Mouse (Mus musculus) G1E (cell line): ENCODE measurements around the gene Gm10282. TPM values are rescaled to one million over a fixed set of nuclear protein-coding genes. Genes with fewer than 3 reads are reported as not detected.

Source experiments
- ATAC-seq: 2 replicates; pipeline ENCODE4 v1.8.0; 2016; ENCODE audit warnings: mild to moderate bottlenecking; ENCODE audit not compliant: insufficient number of reproducible peaks, poor library complexity, low FRiP score, severe bottlenecking; ENCODE audit errors: extremely low read depth
- DNase-seq: peaks from one replicate; pipeline ENCODE4 v3.0.0; 2012; ENCODE audit warnings: low spot score
- H3K27me3 ChIP-seq: 2 replicates; pipeline ENCODE4 v1.6.1; 2012; ENCODE audit warnings: mild to moderate bottlenecking, low read length, inconsistent platforms; ENCODE audit not compliant: insufficient read depth
- H3K36me3 ChIP-seq: replicated peaks from 2 replicates; pipeline ENCODE3; 2012; ENCODE audit warnings: mild to moderate bottlenecking, inconsistent platforms
- H3K4me1 ChIP-seq: 2 replicates; pipeline ENCODE4 v1.6.1; 2012; ENCODE audit warnings: low read depth, low read length, inconsistent platforms, mixed read lengths; ENCODE audit not compliant: insufficient read depth
- H3K4me3 ChIP-seq: 2 replicates; pipeline ENCODE4 v1.5.1; 2012; ENCODE audit warnings: low read depth, mild to moderate bottlenecking, inconsistent platforms, low read length, moderate library complexity, mixed read lengths
- H3K9me3 ChIP-seq: replicated peaks from 2 replicates; pipeline ENCODE4 v1.6.1; 2012; ENCODE audit warnings: inconsistent platforms
- CTCF ChIP-seq: IDR thresholded peaks from 2 replicates; pipeline ENCODE4 v1.5.1; 2012; ENCODE audit warnings: low read depth, low read length, inconsistent platforms, mixed read lengths
- GATA1 ChIP-seq: IDR thresholded peaks from 2 replicates; pipeline ENCODE4 v1.6.1; 2012; ENCODE audit warnings: borderline replicate concordance, low read length, inconsistent platforms, mixed read lengths
- GATA2 ChIP-seq: IDR thresholded peaks from 2 replicates; pipeline ENCODE4 v1.6.1; 2012; ENCODE audit warnings: low read depth, low read length, inconsistent platforms, borderline replicate concordance
- POLR2AphosphoS5 ChIP-seq: IDR thresholded peaks from 2 replicates; pipeline ENCODE4 v1.6.1; 2012; ENCODE audit warnings: low read depth, low read length, inconsistent platforms; ENCODE audit not compliant: insufficient replicate concordance
- TAL1 ChIP-seq: conservative IDR thresholded peaks from 2 replicates; pipeline ENCODE4 v1.6.1; 2012; ENCODE audit warnings: low read depth, low read length, inconsistent platforms, mixed read lengths
- polyA plus RNA-seq: library from polyadenylated mRNA; stranded (reverse); fragments of >175 nt; gene quantifications from 2 replicates; pipeline ENCODE4 v1.2.3, GENCODE M21; 2012
- total RNA-seq, 2 experiments: library from RNA; stranded (forward) in 1 of 2; stranded (reverse) in 1 of 2; fragments of 200-1000 nt in 1 of 2; fragments of >200 nt in 1 of 2; fragmentation: Nextera tagmentation in 1 of 2; gene quantifications; 2 replicates each; pipeline ENCODE4 v1.2.3; 2014 to 2017

The Gm10282 gene
- total and polyA plus RNA-seq, 3 experiments, result 84.2 to 164 (median 87.9) TPM

DNA sequence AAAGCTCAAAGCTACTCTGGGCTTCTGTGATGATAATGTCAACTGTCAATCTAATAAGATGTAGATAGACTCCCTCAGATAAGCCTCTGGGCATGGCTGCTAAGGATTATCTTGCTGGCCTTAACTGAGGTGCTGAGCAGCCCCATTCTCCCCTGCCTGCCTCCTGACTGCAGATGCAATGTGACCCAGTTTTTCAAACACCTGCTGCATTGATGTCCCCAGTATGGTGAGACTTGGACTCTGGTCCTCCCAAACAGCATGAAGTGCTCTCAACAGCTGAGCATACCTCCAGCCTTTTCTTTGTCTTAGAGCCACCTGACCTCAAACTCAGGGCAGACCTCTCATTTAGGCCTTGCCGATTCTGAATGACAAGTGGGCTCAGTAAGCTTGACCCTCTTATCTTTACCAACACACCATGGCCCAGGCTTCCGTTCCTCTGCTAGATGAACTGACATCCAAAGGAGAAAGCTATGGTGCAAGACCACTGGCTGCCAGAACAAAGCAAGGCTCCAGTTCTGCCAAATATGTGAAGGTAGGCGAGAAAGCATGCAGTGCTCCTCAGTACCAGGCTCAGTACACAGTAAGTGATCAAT is 8.0 kb upstream of the Gm10282 start:
- no peak overlapping the region for H3K4me3 ChIP-seq
- DNase-seq, result no peak
- ATAC-seq, result no peak
- no peaks in the 10 kb centered on the region for H3K9me3 ChIP-seq
- peaks cover 17% of the 10 kb centered on the region for H3K4me1 ChIP-seq
- H3K36me3 ChIP-seq, result no peaks in the 10 kb centered on the region
- TF ChIP-seq POLR2AphosphoS5 (no peak), GATA1 (no peak), TAL1 (no peak), GATA2 (no peak), CTCF (no peak)
- peaks cover 21% of the 10 kb centered on the region for H3K27me3 ChIP-seq

DNA sequence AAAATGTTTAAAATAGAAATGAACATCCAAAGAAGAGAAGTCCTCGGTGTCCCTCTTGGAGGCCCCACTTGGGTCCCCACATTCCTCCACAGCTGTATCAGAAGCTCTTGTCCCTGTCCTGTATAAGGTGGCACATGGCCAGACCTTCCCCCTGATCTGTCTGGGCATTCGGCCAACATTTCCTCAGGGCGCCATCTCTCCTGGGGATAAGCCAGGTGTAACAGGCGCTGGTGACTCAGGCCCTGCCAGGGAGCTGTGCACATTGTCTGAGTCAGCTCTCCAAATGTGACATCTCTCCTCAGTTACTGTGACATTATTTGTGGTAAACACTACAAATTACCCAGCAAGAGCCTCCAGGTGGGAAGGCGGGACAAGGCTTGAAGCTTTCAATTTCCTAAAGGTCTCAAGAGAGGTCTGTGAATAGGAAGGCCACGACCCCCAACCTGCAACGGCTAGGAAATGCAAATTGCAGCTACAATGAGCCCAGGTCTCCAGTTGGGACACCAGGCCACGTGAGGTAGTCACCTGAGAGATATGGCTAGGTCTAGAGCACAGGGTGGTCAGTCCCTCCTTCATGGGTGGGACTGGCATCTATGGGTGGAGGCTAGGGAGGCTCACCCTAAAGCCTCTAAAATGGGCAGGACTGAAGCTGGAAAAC is 5.9 kb upstream of the Gm10282 start:
- Histone ChIP-seq H3K4me1 (peaks cover 9% of the 10 kb centered on the region), H3K4me3 (no peak overlapping the region), H3K27me3 (peaks cover 24% of the 10 kb centered on the region), H3K9me3 (no peaks in the 10 kb centered on the region), H3K36me3 (no peaks in the 10 kb centered on the region)
- no peak for DNase-seq
- no peak for TF ChIP-seq GATA1
- TF ChIP-seq POLR2AphosphoS5, result no peak
- TF ChIP-seq TAL1, result no peak
- TF ChIP-seq CTCF, result no peak
- TF ChIP-seq GATA2, result no peak
- no peak for ATAC-seq

DNA sequence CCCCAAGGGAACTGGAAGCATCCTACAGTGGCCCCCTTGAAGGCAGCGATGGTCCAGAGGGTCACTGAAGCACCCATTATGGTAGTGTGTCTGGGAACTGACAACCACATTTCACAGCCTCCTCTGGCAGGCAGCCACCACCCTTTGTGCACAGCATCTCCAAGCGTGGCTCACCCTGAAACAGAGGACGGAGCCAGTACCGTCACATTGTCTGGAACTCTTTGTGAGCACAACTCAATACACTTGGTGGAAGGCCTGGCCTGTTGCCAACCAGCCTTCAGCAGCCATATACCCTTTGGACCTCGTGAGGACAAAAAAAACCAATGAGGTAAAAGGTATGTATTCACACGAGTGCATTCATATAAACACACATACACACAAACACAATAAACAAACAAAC is 3.2 kb upstream of the Gm10282 start:
- Histone ChIP-seq H3K27me3 (peaks cover 21% of the 10 kb centered on the region), H3K9me3 (no peaks in the 10 kb centered on the region), H3K4me1 (peaks cover 12% of the 10 kb centered on the region), H3K4me3 (no peak overlapping the region), H3K36me3 (no peaks in the 10 kb centered on the region)
- ATAC-seq, result no peak
- no peak for DNase-seq
- TF ChIP-seq POLR2AphosphoS5 (no peak), GATA2 (no peak), CTCF (no peak), GATA1 (no peak), TAL1 (no peak)

DNA sequence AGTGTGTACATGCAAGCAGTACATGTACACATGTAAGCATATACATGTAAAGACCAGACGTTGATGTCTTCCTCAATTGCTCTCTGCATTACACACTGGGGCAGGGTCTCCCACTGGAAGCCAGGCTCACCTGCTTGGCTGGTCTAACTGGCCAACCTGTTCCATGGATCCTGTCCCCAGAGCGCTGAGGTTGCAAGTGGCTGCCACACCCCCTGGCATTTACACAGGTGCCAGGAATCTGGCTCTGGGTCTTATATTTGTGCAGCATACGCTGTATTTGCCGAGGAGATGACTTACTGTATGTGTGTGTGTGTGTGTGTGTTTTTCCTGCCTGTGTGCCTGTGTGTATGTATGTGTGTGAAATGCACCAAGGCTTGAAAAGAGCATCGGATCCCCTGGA is 1.9 kb upstream of the Gm10282 start:
- Histone ChIP-seq H3K9me3 (no peaks in the 10 kb centered on the region), H3K27me3 (peaks cover 20% of the 10 kb centered on the region), H3K4me1 (peaks cover 12% of the 10 kb centered on the region), H3K4me3 (no peak overlapping the region), H3K36me3 (no peaks in the 10 kb centered on the region)
- TF ChIP-seq POLR2AphosphoS5 (no peak), CTCF (no peak), GATA2 (no peak), GATA1 (no peak), TAL1 (no peak)
- no peak for DNase-seq
- ATAC-seq, result no peak

DNA sequence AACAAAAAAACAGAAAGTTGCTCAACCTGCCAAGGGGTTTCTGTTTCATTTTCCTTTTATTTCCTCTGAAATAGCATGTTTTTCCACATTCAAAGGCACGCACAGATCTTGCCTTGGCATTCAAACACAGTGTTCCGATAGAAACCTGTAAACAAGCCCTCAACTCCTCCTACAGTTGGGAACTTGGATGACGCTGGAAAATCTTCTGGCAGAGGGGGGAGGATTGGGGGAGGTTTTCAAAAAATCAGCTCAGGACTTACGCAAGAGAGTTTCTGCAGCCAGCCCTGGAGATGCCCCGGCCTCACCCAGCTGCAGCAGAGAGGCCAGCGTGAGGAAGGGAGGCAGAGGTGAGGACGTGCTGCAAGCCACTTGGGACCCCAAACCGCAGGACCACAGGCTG is 1.4 kb downstream of the Gm10282 start:
- Histone ChIP-seq H3K36me3 (no peaks in the 10 kb centered on the region), H3K4me1 (peaks cover 7% of the 10 kb centered on the region), H3K4me3 (no peak overlapping the region; the same call in 1 of the 2 replicates), H3K9me3 (no peaks in the 10 kb centered on the region), H3K27me3 (peaks cover 41% of the 10 kb centered on the region)
- ATAC-seq, result no peak
- DNase-seq, result no peak
- no peak for TF ChIP-seq TAL1
- no peak for TF ChIP-seq GATA1
- no peak for TF ChIP-seq CTCF
- TF ChIP-seq GATA2, result no peak
- TF ChIP-seq POLR2AphosphoS5, result no peak

DNA sequence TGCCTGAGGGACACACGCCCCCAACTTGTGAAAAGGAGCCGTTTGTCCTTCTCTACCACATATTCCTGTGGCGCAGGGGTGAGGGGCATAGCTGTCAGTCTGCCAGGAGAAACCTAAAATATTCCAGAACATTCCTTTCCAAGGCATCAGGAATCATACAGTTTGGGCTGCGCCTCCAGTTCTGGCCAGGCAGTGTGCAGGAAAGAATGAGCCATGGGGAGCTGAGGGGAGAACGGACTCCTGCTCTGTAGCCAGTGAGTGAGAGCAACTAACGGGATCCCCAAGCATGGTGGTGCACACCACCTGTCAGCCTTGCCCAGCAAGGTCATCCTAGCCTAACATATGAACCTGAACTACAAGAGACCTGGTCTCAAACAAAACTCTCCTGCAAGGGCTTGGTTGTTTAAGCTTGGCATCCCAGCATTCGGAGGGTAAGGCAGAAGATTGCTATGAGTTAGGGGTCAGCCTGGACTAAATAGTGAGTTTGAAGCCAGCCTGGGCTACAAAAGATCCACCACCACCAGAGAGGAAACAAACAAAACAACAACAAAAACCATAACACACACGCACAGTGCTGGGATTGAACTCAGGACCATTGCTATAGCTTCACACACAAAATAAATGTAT is 2.0 kb downstream of the Gm10282 start:
- Histone ChIP-seq H3K4me3 (no peak overlapping the region), H3K9me3 (no peaks in the 10 kb centered on the region), H3K36me3 (no peaks in the 10 kb centered on the region), H3K27me3 (peaks cover 45% of the 10 kb centered on the region), H3K4me1 (peaks cover 4% of the 10 kb centered on the region)
- ATAC-seq (no peak), DNase-seq (no peak)
- TF ChIP-seq POLR2AphosphoS5 (no peak), GATA2 (no peak), CTCF (no peak), GATA1 (no peak), TAL1 (no peak)
